ENCODE assay signal across 8 mouse cellular contexts in genomic region chr11:114822727-114823126, GRCm38 (mm10). TPM values are rescaled to one million over a fixed set of nuclear protein-coding genes. Genes with fewer than 3 reads are reported as not detected.
A peak's percentile ranks its signal among the peaks of the same experiment; 100 is the strongest.
DNase-seq lines count a peak whose midpoint lies in the region; ATAC-seq lines count a peak whose summit lies in the region.

No protein-coding gene starts in this region.

- H3K27ac ChIP-seq in embryonic facial prominence, embryonic 12.5 days = peak overlapping the region; percentile 83
- H3K27ac ChIP-seq in heart, embryonic 16.5 days (ENCODE audit: low read length) = 0 out of 2 replicates have a peak overlapping the region, but pooled peaks have one; percentile 1

- peak; percentile 53 for DNase-seq in adrenal gland, postnatal 10 days
- DNase-seq in adrenal gland, postnatal 14 days = no peak
- peak; percentile 88 for DNase-seq in layer of hippocampus, adult 11-12 months (ENCODE audit: low spot score)
- peak; percentile 71 to 77 for DNase-seq in lung, adult 18-20 months
- peak; percentile 69 for DNase-seq in right cerebral cortex, postnatal 4 days
- no peak for DNase-seq in testis, postnatal 10 days (ENCODE audit: low spot score)

- H3K4me3 ChIP-seq in embryonic facial prominence, embryonic 12.5 days = no peak overlapping the region
- no peak overlapping the region for H3K4me3 ChIP-seq in heart, embryonic 16.5 days (ENCODE audit: low read length)

- H3K9me3 ChIP-seq in embryonic facial prominence, embryonic 12.5 days = no peaks in the 10 kb centered on the region
- no peaks in the 10 kb centered on the region for H3K9me3 ChIP-seq in heart, embryonic 16.5 days (replicated peaks; ENCODE audit: control insufficient read depth, low read length)

- H3K36me3 ChIP-seq in embryonic facial prominence, embryonic 12.5 days = no peaks in the 10 kb centered on the region
- H3K36me3 ChIP-seq in heart, embryonic 16.5 days (ENCODE audit: control insufficient read depth, insufficient read depth) = no peaks in the 10 kb centered on the region

- no peak overlapping the region for H3K9ac ChIP-seq in embryonic facial prominence, embryonic 12.5 days
- 0 out of 2 replicates have a peak overlapping the region, but pooled peaks have one; percentile 21 for H3K9ac ChIP-seq in heart, embryonic 16.5 days (ENCODE audit: low read length)

- no peaks in the 10 kb centered on the region for H3K27me3 ChIP-seq in embryonic facial prominence, embryonic 12.5 days
- H3K27me3 ChIP-seq in heart, embryonic 16.5 days (ENCODE audit: control insufficient read depth, insufficient read depth, low read length) = no peaks in the 10 kb centered on the region

- ATAC-seq in embryonic facial prominence, embryonic 12.5 days (ENCODE audit: insufficient number of reproducible peaks, insufficient read depth, low FRiP score, low TSS enrichment) = no peak; the same call in 1 of the 2 replicates
- peak; percentile 60; the same call in 1 of the 2 replicates for ATAC-seq in heart, embryonic 16.5 days (replicated peaks; ENCODE audit: extremely low read depth, insufficient read depth, low FRiP score)

- H3K4me2 ChIP-seq in embryonic facial prominence, embryonic 12.5 days (replicated peaks) = peak overlapping the region; percentile 0; the same call in 1 of the 2 replicates
- peak overlapping the region; percentile 4; the same call in 1 of the 2 replicates for H3K4me2 ChIP-seq in heart, embryonic 16.5 days (ENCODE audit: low read depth, low read length)

- 19% methylated on average over 12 of the region's 12 CpGs for WGBS in embryonic facial prominence, embryonic 12.5 days
- 54% methylated on average over 12 of the region's 12 CpGs for WGBS in heart, embryonic 16.5 days

- H3K4me1 ChIP-seq in embryonic facial prominence, embryonic 12.5 days = peaks cover 35% of the 10 kb centered on the region
- H3K4me1 ChIP-seq in heart, embryonic 16.5 days (ENCODE audit: control insufficient read depth, insufficient read depth, low read length) = peaks cover 9% of the 10 kb centered on the region; the same call in 1 of the 2 replicates

RNA-seq across cellular contexts. Expression of gene Gpr142, which starts 24.0 kb away (rescaled TPM):
- total RNA-seq in adrenal gland, postnatal 10 days (2021) = not detected
- not detected in 2 replicates for total RNA-seq in adrenal gland, postnatal 14 days (2021)
- not detected in 2 replicates for polyA plus RNA-seq in embryonic facial prominence, embryonic 12.5 days (2016; fragmentation: Nextera tagmentation; extraction: Ambion mirVana)
- polyA plus RNA-seq in heart, embryonic 16.5 days (2015; fragmentation: Nextera tagmentation; extraction: Ambion mirVana) = not detected in 2 replicates

RNA-seq across cellular contexts. Expression of gene Btbd17, which starts 27.0 kb away (rescaled TPM):
- total RNA-seq in adrenal gland, postnatal 10 days (2021) = under 1 TPM; 0.21 to 0.33 TPM
- total RNA-seq in adrenal gland, postnatal 14 days (2021) = not detected in 2 replicates
- polyA plus RNA-seq in embryonic facial prominence, embryonic 12.5 days (2016; fragmentation: Nextera tagmentation; extraction: Ambion mirVana) = 7.6 and 8.7 TPM in 2 replicates
- polyA plus RNA-seq in heart, embryonic 16.5 days (2015; fragmentation: Nextera tagmentation; extraction: Ambion mirVana) = not detected in 2 replicates

RNA-seq across cellular contexts. Expression of gene Gprc5c, which starts 28.2 kb away (rescaled TPM):
- 10 to 100 TPM; 26.2 to 27.9 TPM for total RNA-seq in adrenal gland, postnatal 10 days (2021)
- 16.6 and 18.6 TPM in 2 replicates for total RNA-seq in adrenal gland, postnatal 14 days (2021)
- 55.7 and 56.3 TPM in 2 replicates for polyA plus RNA-seq in embryonic facial prominence, embryonic 12.5 days (2016; fragmentation: Nextera tagmentation; extraction: Ambion mirVana)
- polyA plus RNA-seq in heart, embryonic 16.5 days (2015; fragmentation: Nextera tagmentation; extraction: Ambion mirVana) = 14.5 and 15.4 TPM in 2 replicates

RNA-seq across cellular contexts. Expression of gene Kif19a, which starts 57.5 kb away (rescaled TPM):
- 1 to 10 TPM in 1 of 2 experiments, under 1 TPM in 1; 0.67 to 1.1 TPM for total RNA-seq in adrenal gland, postnatal 10 days (2021)
- 0.41 and 0.56 TPM in 2 replicates for total RNA-seq in adrenal gland, postnatal 14 days (2021)
- 2.1 and 2.4 TPM in 2 replicates for polyA plus RNA-seq in embryonic facial prominence, embryonic 12.5 days (2016; fragmentation: Nextera tagmentation; extraction: Ambion mirVana)
- polyA plus RNA-seq in heart, embryonic 16.5 days (2015; fragmentation: Nextera tagmentation; extraction: Ambion mirVana) = 0.16 and 0.25 TPM in 2 replicates

Comparison
In these comparisons a context has a peak if more than half of its experiments do, and no peak if none do; other contexts are left out.
1. DNase-seq: peak in adrenal gland, postnatal 10 days (single experiment), layer of hippocampus, adult 11-12 months (single experiment), lung, adult 18-20 months (2 of 2) and right cerebral cortex, postnatal 4 days (single experiment); none in adrenal gland, postnatal 14 days (single experiment) and testis, postnatal 10 days (single experiment).